Mouse (Mus musculus) E14TG2a.4 (cell line): ENCODE data around the gene Sbno2.

ENCODE experiments used
- CTCF ChIP-seq: conservative IDR thresholded peaks from 2 replicates; pipeline ENCODE4 v1.5.1; 2014; ENCODE audit warnings: low read length
- POU5F1 ChIP-seq: IDR thresholded peaks from 2 replicates; pipeline ENCODE4 v1.6.1; 2014; ENCODE audit warnings: low read length, borderline replicate concordance

DNA sequence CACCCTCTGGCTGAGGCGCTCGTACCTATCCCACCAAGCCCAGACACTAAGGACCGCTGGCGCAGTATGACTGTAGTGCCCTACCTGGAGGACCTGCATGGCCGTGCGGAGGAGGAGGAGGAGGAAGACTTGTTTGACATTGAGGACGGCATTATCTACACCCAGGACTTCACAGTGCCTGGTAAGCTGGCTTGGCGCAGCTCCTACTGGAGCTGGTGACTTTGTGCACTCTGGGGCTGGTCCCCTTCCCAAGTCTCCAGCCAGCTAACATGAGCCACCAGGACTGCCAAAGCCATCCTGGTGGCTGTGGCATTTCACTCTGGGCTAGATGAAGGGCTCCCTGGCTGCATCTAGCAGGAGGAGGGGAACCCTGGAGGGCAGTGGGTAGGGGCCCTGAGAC is 22.5 kb upstream of the Sbno2 start:
- TF ChIP-seq CTCF (no peak), POU5F1 (no peak)
